Mouse (Mus musculus): ENCODE measurements around the gene Itgb8.

Itgb8 gene

DNA sequence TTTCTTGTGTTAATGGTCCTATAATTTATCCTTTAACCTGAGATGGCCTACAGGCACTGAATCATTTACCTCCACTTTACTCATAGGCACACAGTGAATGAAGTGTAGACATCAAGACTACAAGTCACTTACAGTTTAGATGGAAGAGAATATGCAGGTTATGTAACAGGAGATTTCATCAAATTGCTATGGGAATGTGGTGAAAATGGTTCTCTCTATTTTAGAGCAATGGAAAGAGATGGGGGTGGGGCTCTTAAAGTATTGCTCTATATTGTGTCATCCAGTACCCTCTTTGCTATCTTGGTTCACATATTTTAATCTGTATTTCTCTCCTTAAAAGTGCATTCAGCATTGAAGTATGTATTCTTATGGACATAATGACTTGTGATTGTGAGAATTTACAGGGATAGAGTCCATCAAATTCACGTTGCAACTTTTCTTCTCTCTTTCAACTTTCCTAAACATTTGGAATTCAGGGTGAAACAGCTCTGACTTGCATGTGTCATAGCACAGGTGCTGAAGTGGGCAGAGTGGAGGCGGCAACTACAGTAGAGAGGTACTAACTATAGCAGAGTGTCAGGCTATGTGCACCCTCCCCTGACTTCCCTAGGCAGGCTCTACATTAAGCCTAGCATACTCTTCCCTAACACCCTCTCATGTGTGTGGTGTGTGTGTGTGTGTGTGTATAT, 29.1 kb downstream of the Itgb8 start:
- in situ Hi-C loops (cut with MboI, MseI) = no loop called here

DNA sequence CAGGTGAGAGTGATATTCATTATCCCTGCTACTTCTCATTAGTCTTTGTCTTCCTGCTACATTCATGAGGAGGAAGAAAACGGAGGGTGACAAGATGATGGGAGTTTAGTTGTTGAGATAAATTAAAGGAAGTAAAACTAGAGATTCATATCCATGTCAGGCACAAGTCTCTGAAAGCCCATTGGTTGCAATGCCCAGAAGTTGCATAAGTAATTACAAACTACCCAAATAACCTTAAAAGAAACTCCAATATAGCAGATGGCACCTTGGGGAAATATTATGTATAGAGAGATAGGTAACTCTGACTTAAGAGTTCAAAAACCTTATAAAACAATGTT, 31.2 kb downstream of the Itgb8 start:
- in situ Hi-C loops (cut with MboI, MseI) = no loop called here

DNA sequence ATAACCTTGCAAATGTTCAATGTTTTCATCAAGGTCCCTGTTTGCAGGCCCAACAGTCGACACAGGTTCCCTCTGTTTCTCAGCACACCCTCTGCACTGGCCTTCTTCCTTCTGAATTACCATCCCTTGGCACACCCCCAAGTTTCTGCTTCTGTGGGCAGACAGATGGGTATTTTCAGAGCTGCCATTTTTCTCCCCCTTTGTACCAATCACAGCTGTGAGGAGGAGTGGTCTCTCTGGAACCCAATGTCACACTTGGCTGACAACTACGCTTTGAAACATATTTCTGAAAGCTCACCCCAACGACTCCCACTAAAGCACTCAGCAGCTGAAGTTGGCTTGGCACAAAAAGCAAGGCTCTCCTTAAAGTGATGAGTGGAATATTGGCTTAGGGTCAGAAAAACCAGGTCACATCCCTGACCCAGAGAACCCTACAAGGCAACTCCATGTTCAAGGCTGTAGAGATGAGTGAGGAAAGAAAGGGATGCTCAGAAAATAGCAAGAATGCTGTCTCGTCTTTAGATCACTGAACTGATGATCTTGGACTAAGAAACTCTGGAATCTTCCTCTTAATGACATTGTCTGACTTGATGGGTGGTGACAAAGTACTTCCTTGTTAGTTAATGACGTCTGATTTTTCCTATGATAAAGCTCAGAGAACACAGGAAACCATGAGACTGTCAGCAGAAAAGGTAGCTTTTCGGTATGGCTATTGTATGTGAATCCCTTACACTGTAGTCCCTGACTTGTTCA, 31.7 kb downstream of the Itgb8 start:
- in situ Hi-C loops (cut with MboI, MseI) = no loop called here

DNA sequence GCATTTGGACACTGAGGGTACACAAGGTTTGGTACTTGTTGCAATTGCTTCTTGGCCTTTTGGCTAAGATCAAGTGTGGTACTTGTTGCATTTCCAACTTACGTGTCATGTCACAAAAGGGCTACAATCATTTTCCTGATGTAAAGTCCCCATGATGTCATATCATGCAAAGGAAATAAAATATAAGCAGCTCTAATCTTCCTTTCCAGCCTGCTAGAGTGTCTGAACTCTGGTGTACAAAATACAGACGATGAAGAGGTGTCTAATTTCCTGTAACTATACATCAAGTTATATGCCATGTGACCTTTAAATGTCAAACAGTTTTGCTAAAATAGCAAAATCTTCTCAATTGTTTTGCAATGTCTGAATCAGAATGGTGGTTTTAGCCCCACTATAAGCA, 34.2 kb downstream of the Itgb8 start:
- in situ Hi-C loops (cut with MboI, MseI) = no loop called here

DNA sequence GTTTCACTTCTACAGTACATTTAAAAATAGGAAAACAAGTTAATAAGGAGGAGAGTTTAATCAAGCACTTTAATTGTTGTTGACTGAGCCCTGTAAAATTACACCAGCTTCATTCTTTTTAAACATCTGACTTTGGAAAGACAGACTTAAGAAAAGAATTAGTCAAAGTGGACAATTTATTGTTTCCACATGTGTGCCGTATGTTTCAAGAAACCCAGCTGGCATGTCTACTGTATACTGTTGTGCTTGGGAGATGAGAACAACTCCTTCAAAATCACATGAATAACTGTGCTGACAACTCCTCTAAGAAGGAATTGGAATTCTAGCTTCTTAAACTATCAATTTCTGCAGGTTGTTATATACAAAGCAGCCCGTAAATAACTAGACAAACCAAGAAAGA, 35.8 kb downstream of the Itgb8 start:
- in situ Hi-C loops (cut with MboI, MseI) = no loop called here

DNA sequence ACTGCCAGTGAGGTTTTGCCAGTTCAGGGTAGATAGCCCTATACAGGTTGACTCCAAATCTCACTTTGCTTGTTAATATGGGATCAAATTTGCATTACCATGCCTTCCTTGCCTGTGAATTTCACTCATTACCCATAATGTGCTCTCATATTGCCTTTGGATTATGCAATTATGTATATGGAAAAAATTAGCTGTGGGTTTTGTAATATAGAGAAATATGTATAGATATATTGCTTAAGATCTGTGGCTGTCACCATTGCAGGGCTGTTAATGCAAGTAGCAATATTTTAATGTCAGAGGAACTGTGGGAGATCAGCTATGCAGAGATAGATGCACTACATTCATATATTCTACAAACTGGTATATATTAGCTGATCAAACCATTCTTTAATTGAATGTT, 43.5 kb downstream of the Itgb8 start:
- in situ Hi-C loops (cut with MboI, MseI) = no loop called here

DNA sequence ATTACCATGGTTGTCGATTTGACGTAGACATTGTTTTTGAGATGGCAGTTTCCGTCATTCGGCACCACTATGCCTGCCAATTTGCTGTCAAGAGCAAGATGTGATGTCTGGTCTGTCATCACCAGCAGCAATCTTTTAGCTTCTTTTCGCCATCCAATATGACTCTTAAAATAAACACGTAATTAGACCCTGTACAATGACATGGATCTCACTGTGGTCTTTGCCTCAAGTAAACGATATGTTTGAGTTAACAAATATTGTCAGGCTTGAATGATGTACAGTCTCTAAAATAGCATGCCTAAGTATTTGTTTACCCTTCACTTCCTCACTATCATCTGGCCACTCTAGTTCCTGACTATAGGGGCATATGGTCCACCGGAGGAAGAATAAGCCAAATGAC, 48.8 kb downstream of the Itgb8 start:
- in situ Hi-C loops (cut with MboI, MseI) = no loop called here

DNA sequence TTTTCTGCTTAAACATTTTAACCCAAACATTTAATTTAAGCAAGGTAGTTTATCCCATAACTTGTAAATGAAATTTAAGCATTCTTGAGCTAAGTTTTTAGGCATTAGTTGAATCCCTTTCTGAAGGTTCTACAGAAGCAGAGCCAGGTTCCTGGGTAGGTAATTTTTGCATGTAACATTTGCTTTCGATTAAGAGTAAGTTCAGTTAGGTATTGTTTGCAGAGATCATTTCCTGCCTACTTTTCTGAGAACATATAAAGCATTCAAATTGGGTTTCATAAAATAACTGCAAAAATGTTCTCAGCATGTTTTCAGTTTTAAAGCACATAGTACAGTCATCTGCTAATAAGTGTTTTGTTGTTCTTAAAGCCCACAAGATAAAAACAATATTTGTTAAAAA, 53.2 kb downstream of the Itgb8 start:
- in situ Hi-C loops (cut with MboI, MseI) = no loop called here

DNA sequence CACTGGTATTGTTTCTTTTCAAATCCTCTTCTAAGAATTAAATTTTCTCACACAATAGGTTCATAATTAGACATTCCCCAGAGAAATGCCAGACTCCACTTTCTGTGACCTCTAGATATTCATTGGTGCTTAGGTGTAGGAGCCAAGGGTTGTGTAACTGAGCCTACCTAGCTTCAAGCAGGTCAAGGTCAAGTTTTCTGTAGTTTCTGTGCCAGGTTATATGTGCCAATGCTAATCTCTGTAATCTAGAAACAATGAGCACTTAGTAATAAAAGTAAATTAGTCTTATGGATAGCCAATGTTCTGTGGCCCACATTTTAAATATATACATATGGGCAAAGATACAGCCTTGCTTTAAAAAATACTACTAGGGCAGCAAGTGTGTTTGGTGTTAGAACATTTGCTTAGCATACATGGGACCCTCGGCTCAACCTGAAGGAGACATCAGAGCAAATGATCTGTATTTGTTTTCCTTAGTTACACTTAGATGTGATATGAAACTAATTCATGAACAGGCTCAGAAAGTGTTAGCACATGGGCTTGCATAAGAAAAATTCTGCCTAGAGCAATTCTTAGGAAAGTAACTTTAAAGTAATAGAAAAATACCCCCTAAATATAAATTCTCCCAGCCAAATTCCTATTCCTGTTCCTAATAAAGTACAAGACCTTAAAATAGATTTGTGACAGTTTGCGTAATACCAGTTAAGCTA, 56.2 kb downstream of the Itgb8 start:
- in situ Hi-C loops (cut with MboI, MseI) = no loop called here

DNA sequence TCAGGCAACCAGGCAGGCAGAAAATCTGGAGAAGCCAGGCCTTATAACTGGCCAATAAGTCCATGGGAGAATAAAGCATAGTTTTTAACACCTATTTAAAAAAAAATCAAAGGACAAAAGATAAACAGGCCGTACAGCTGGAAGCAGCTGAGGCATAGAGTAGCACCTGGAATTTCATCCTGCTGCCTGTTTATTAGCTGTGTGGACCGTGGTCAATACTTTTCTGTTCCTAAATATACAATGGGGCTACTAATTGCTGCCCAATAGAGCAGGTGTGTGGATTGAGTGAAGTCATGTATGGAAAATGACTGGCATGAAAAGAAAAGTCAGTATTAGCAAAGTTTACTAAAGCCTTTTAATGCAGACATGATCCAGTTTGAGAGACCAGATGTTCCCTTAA, 62.6 kb downstream of the Itgb8 start:
- in situ Hi-C loops (cut with MboI, MseI) = no loop called here

DNA sequence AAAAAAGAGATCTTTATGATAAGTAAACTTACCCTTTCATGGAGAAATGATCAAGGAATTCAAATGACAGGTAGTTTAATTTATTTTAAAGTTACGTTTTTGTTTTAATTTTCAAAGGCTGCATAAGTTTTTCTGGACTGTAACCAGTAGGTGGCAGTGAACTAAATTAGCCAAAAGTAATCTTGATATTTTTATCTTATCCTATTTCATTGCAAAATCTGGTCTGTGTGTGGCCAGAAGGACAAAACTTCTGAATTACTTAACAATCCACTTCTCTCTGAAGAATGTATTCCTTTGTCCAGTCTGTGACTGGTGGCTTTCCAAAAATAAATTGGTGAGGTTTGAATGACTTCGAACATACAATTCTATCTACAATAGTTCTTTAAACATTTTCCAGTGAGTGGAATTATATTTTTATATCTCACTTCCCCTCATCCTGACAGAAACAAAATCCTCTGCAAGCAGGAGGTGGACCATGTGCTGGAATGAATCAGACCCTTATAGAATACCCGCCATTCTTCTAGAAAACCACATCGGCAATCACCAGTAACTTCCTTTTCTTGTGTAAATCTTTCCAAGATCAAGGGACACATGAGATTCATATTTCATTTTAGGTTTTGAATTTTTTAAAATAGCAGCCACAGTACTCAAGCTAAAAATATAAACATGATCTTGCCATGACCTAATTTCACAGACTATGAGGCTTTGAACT, 68.6 kb downstream of the Itgb8 start:
- in situ Hi-C loops (cut with MboI, MseI) = no loop called here

DNA sequence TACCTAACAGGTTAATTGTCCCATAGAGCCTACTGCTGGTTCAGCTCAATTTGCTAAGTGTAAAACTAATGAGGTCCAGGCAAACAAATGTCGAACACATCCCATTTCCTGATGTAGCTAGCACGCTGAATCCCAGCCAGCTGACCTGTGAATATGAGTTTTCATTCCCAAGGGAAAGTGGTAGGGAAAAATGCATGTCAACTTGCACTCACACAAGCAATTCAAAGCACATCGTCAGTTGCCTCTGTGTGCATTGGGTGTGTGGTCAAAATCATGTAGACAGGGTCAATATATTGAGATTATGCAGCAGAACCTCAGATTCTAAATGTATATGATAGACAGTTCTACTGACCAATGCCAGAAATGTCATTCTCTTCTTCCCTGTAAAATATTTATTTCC, 69.5 kb downstream of the Itgb8 start:
- in situ Hi-C loops (cut with MboI, MseI) = no loop called here

DNA sequence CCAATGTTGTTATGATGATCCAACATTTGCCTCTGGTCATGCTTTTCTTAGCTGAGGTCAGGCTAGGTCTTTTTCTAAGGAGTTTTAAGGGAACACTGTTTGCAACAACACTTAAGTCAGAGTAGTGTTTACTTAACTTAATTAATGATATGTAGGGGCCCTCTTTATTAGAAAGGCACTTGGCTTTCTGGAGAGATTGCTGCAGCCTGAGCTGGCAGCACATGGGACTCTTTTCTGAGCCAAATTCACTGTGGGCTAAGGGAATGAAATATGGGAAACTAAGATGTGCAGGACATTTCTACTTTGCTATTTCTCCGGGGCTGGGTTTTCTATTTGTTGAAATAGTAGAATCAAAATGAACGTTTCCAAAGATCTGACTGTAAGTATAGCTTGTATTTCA, 73.5 kb downstream of the Itgb8 start:
- in situ Hi-C loops (cut with MboI, MseI) = no loop called here

DNA sequence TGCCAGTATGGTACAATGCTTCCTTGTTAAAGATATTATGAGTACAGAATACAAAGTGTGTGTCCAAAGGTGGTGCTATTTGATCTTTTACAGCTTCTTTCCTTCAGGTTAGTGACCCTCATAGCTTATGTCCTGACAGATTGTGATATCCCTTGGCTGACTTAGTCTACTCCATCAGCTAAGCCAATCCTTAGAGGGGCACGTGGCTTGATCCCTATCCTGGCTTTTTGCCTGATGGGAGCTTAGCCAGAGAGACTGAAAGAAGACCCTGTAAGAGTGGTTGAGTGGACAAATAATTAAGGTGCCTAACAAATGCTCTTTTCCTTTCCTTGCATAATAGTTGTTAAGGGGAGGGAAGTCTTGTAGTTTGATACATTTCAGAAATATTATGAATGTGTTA, 73.9 kb downstream of the Itgb8 start:
- in situ Hi-C loops (cut with MboI, MseI) = no loop called here

DNA sequence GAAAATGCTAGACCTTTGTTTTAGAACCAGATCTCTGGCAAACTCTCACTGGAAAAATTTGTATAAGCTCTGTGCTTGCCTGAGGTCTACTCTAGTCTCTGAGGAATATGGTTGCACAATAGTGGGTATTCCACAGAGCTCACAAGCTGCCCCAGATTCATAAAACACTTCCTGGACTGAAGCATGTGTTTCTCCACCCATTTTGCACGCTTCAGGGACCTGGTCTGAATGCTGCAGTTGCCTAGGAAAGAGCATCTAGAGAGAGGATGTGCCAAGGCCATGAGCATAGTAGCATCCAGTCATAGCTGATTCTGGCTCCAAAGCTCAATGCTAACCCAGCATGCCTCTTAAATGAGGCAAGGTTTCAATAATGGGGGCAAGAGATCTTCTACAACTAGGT, 74.4 kb downstream of the Itgb8 start:
- in situ Hi-C loops (cut with MboI, MseI) = no loop called here

DNA sequence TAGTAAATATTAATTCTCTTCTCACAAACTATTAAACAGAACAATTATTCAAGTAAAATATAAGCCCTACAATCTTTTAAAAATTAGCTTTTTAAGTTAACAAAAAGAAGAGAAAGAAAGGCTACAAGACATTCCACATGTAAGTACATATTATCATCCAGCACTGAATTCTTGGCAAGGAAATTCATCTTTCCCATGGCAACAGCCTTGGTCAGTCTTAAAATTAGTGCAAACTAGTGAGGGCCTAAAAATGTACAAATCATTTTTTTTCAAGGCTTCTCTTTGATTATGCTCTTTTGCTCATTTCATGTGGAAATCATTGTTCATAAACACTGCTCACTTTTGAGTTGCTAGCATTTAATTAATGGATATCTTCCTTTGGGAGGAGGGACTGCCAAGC, 77.8 kb downstream of the Itgb8 start:
- in situ Hi-C loops (cut with MboI, MseI) = no loop called here

DNA sequence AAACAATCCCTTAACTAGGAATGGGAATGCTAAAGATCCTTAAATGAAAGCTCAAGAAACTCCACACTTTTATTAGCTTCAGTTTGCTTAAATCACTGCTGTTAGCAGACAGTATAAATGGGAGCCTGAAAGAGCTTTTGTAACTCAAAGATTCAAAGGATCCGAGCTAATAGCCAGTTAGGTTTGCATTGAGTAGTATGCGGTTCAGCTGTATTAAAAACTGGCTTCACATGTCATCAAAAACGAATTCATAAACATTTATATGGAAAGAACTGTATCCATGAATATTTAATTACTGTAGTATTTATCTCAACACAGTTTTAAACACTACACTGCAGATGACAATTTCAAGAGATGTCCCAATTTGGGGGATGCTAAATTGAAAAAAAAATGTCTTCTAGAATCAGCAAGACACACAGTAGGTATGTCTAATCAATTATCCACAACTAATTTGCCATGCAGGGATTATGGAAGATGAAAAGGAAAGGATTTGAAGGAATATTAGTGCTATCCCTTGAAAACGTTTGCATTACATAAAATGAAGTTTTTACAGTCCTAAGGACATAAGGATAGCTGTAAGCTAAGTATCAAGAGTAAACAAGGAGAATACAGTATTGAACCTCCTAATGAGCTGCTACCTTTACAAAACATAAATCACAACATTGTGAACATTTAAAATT, 79.2 kb downstream of the Itgb8 start:
- in situ Hi-C loops (cut with MboI, MseI) = no loop called here

DNA sequence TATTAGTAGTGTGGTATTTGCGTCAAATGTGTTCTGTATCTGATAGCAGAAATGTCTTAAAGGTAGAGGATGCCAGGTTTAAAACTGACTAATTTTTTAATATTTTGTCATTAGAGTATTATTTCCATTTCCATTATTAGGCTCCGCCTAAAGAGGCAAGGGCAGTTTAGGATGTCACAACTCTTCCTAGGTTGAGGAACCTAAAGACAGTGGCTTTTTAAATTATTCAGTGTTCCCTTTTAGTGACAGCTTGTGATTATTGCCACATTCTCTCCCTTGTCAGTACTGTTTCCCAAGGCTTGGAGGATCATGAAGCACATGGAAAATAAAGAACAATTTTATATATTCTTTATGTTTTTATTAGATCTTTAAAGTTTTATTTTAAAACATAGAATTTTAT, 80.9 kb downstream of the Itgb8 start:
- in situ Hi-C loops (cut with MboI, MseI) = no loop called here

DNA sequence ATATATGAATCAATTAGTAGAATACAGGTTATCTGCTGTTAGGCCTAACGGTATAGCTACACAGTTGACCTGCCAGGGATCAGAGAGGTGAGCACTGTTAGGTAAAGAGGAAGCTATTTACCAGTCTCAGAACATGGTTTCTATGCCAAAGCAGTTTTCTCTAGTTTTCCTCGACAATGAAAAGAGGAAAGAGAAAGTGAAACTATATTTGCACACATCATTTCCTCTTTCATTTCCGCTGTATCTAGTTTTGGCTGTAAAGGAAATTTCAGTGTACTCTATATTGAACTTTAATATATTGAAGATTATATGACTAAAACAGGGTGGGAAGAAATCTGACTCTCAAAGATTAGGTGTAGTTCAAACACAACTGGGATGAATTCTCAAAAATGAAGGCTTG, 81.5 kb downstream of the Itgb8 start:
- in situ Hi-C loops (cut with MboI, MseI) = no loop called here

DNA sequence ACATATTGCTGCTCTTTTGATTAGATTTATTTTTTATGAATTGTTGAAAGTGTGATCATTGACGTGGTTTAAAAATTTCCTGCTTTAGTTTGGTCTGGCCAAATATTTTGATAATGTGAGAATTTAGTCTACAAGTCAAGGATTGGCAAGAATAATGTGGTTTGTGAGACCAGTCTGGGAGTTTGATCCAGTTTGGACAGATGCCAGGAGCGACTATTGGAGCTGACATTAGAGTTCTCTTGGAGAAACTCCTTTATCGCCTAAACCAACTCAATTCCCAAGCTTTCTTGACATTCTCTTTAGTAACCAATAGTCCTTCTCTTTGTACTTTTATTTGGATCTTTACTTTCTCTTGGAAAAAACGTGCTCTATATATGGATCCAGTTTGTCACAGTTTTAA, 83.0 kb downstream of the Itgb8 start:
- in situ Hi-C loops (cut with MboI, MseI) = no loop called here

DNA sequence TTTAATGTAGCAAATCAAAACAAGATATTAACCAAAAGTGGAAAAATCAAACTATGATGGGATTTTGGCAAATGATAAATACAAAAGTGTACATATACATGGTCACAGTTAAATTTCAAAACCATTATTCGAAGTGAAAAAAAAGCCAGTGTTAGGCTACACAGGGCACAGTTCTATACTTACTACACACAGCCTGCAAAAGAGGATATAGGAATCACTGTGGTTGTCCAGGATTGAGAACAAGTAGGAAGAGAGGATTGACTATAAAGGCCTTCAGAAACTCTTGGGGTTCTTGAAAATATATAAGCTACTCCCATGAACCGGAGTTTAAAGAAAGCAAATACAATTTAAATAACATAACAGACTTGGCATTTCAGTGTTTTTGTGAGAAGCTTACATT, 87.6 kb downstream of the Itgb8 start:
- in situ Hi-C loops (cut with MboI, MseI) = no loop called here

DNA sequence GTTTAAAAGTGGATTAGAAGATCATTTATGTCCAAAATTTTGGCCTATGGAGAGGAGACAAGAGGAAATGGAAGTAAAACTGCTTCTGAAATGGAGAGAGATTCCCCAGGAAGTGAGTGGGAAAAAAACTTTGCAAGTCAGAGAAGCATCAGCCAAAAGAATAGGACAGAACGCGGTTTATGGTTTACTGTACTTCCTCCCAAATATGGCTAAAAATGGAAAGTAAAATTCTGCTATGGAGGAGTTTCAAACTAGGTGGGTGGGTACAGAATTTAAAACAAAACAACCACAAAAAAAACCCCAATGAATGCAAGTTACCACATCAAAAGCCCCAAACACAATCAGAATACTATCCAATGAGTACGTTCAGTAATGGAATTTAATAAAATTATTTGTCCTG, 90.8 kb downstream of the Itgb8 start:
- in situ Hi-C loops (cut with MboI, MseI) = no loop called here
